Mouse (Mus musculus) heart, adult 11 months (tissue): Measurements from ENCODE around the gene Olfr108.

Source experiments
- DNase-seq: peaks from one replicate; pipeline ENCODE4 v3.0.0; 2022

The Olfr108 gene

DNA sequence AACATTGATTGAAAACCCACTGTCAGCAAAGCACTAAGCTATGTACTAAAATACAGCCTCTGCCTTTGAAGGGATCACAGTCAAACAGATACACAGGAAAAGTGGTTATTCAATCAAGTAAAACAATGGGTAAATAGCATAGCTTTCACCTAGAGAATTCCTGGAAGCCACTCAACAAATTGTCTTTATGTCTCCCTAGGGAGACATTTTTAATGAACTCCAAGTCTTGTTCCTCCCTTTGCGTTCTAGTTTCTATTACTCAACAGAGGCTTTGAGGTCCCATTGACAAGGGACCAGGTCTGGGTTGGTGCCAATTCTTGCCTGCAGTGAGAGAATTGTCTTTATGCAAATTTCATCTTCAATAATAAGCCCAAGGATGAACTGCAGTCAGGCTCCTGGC is at the start of gene Olfr108:
Gene Olfr108 (plus strand): TSS at position 301 of the 400 bp plus-strand sequence.
- DNase-seq: no peak

DNA sequence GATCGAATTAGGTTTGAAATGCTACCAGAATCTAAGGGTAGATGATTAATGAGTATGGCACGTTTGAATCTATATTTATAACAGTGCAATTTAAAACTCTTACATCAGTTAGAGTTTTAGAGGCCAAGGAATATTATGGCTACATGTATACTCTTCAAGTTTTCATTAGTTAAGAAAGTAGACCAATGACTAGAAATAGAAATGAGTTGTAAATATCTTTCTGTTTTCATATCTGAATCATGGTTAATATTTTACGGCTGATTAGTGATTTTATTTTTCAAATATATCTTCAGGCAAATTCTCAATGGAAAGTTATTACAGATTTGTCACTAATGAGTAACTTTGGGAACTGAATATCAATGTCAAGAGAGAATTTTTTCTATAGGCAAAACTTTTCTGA is 46.4 kb upstream of the Olfr108 start, which contains the start of gene Olfr107:
Gene Olfr107 (plus strand): TSS at position 301 of the 400 bp plus-strand sequence.
- no peak for DNase-seq

DNA sequence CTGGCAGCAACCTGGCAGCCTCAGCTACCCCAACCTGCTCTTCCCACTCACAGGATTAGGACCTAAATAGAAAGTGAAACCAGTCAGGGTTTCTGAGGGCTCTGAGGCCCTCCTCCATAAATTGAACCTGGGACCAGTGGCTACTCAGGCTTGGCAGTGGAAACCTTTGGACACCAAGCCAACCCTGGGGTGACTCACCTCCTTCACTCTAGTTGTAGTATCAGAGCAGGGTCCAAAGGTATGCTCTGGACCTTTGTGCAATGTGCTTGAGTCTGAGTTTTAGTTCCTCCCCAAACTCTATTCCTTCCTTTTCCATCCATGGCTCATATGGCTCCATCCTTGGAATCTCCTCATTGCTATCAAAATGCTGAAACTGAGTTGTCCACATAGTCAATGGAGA is 31.9 kb upstream of the Olfr108 start:
- no peak for DNase-seq

DNA sequence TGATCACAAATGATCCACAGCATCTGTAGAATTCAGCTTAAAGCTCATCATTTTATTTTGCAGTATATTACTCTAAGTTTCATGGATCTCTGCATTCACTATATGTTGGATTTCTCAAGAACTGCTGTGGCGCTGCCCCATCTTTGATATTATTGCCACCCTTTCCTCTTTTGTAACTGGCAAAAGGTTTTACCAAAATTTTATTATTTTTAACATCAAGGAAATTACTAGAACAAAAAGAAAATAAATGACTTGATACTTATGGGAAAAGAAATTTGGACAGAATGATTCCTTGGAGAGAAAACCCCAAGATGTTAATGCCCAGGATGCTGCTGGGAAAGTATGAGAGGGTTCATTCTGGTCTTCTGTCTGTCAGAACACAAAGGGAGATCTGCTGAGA is 13.3 kb downstream of the Olfr108 start, which contains the start of gene Olfr109:
Gene Olfr109 (plus strand): TSS at position 301 of the 400 bp plus-strand sequence.
- peak; percentile 13 for DNase-seq

DNA sequence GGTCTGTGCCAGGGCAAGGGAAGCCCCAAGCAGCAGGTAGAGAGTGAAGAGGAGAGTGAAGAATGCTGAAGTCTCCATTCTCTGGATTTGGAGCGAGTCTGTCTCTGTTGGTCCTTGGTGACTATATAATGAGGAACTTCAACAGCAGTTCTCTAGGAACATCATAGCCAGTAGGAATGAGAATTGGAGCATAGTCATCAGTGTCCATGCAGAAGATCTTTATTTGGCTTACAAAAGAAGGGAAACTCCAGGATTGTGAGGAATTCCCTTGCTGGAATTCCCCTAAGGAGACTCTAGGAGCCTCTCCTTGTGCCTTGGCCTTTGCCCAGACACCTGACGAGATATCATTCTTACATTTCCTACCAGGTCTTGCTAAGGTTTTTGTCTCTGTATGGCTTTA is 38.2 kb downstream of the Olfr108 start, which contains the start of gene H2-M2:
Gene H2-M2 (minus strand): TSS at position 101 of the 400 bp plus-strand sequence.
- no peak for DNase-seq

DNA sequence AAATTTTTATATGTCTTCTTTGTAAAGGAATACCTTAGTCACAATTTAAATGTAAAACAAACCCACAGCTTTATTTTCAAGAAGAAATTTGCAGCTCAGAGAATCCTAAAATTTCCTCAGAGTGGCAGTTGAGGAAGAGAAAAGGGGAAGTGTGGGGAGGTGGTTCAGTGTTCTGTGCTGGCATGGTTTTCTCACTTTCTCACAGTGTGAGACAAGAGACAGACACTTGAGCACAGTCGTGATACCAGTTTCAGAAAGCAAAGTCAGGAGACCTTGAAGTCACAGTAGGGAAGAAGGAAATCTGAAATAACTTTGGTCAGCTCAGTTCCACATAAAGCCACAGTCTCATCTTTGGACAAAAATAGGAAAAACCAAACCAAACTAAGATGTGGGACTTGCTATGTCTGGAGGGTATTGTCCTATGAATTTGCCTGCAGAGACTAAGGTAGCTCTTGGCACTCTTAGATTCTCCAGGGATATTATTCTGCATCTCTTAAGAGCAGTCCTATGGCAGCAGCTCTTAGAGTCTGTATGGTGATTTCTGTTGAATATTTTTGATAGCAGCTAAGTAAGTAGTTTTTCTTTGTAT is 46.7 kb downstream of the Olfr108 start, which contains the start of gene Olfr110:
Gene Olfr110 (plus strand): TSS at position 539 of the 589 bp plus-strand sequence.
- DNase-seq: no peak
